Mouse (Mus musculus): ENCODE data around the gene Psmd2. TPM values are rescaled to one million over a fixed set of nuclear protein-coding genes. Genes with fewer than 3 reads are reported as not detected.

Psmd2 gene
- polyA plus RNA-seq (2014; fragmentation: Nextera tagmentation; extraction: Ambion mirVana) = 490 and 517 TPM in 2 replicates

- WGBS = 2% methylated on average over 45 of the region's 46 CpGs
- H3K27me3 ChIP-seq (ENCODE audit: control insufficient read depth, insufficient read depth, low read length) = no peaks in the 10 kb centered on the region
Observed at GRCm38 (mm10) chr16:20651076-20651946, at the start of gene Psmd2. Psmd2 (plus strand) TSS chr16:20651652.

GRCm38 (mm10) chr16:20604705-20605104, 46.7 kb upstream of the Psmd2 start:
- H3K27me3 ChIP-seq (ENCODE audit: control insufficient read depth, insufficient read depth, low read length) = no peaks in the 10 kb centered on the region
- ATAC-seq (ENCODE audit: insufficient read depth, low FRiP score, low TSS enrichment) = no peak
- H3K9ac ChIP-seq (ENCODE audit: low read length) = no peak overlapping the region
- no peak overlapping the region for H3K4me2 ChIP-seq (ENCODE audit: low read depth)
- no peaks in the 10 kb centered on the region for H3K9me3 ChIP-seq (ENCODE audit: control insufficient read depth, low read length)
- no peak overlapping the region for H3K4me3 ChIP-seq (ENCODE audit: low read depth, low read length)
- H3K36me3 ChIP-seq (ENCODE audit: control insufficient read depth, insufficient read depth, low read length) = peaks cover 18% of the 10 kb centered on the region
- H3K4me1 ChIP-seq (ENCODE audit: control insufficient read depth, insufficient read depth, low read length) = no peaks in the 10 kb centered on the region; the same call in 1 of the 2 replicates
- DNase-seq (ENCODE audit: low spot score) = no peak
- H3K27ac ChIP-seq (ENCODE audit: low read depth, low read length) = no peak overlapping the region
- 89% methylated on average over 9 of the region's 9 CpGs for WGBS

More at GRCm38 (mm10) chr16:20651076-20651946, at the start of gene Psmd2:
- peak; percentile 98 for ATAC-seq (ENCODE audit: insufficient read depth, low FRiP score, low TSS enrichment)
- Histone ChIP-seq H3K36me3 (ENCODE audit: control insufficient read depth, insufficient read depth, low read length) (peaks cover 3% of the 10 kb centered on the region), H3K4me1 (ENCODE audit: control insufficient read depth, insufficient read depth, low read length) (peaks cover 2% of the 10 kb centered on the region; the same call in 1 of the 2 replicates), H3K4me2 (ENCODE audit: low read depth) (peak within 1 kb of the TSS; percentile 79), H3K27ac (ENCODE audit: low read depth, low read length) (peak within 1 kb of the TSS; percentile 39; the same call in 1 of the 2 replicates), H3K4me3 (ENCODE audit: low read depth, low read length) (peak within 1 kb of the TSS; percentile 86), H3K9me3 (ENCODE audit: control insufficient read depth, low read length) (no peaks in the 10 kb centered on the region), H3K9ac (ENCODE audit: low read length) (peak within 1 kb of the TSS; percentile 74)
- DNase-seq (ENCODE audit: low spot score) = peak; percentile 98

- Histone ChIP-seq H3K27me3 (ENCODE audit: control insufficient read depth, insufficient read depth, low read length) (no peaks in the 10 kb centered on the region), H3K9ac (ENCODE audit: low read length) (peak overlapping the region; percentile 96), H3K9me3 (ENCODE audit: control insufficient read depth, low read length) (no peaks in the 10 kb centered on the region), H3K36me3 (ENCODE audit: control insufficient read depth, insufficient read depth, low read length) (peaks cover 11% of the 10 kb centered on the region), H3K4me1 (ENCODE audit: control insufficient read depth, insufficient read depth, low read length) (no peaks in the 10 kb centered on the region; the same call in 1 of the 2 replicates), H3K4me2 (ENCODE audit: low read depth) (peak overlapping the region; percentile 74), H3K4me3 (ENCODE audit: low read depth, low read length) (peak overlapping the region; percentile 88), H3K27ac (ENCODE audit: low read depth, low read length) (peak overlapping the region; percentile 78)
- ATAC-seq (ENCODE audit: insufficient read depth, low FRiP score, low TSS enrichment) (peak; percentile 62), DNase-seq (ENCODE audit: low spot score) (peak; percentile 86)
- under 1% methylated on average over 28 of the region's 28 CpGs for WGBS
Observed at GRCm38 (mm10) chr16:20610501-20611356, 40.7 kb upstream of the Psmd2 start.

- Histone ChIP-seq H3K27ac (ENCODE audit: low read depth, low read length) (peak within 1 kb of the TSS; percentile 78), H3K9ac (ENCODE audit: low read length) (peak within 1 kb of the TSS; percentile 96), H3K36me3 (ENCODE audit: control insufficient read depth, insufficient read depth, low read length) (peaks cover 5% of the 10 kb centered on the region), H3K4me2 (ENCODE audit: low read depth) (peak within 1 kb of the TSS; percentile 74), H3K4me3 (ENCODE audit: low read depth, low read length) (peak within 1 kb of the TSS; percentile 88), H3K9me3 (ENCODE audit: control insufficient read depth, low read length) (no peaks in the 10 kb centered on the region), H3K27me3 (ENCODE audit: control insufficient read depth, insufficient read depth, low read length) (no peaks in the 10 kb centered on the region), H3K4me1 (ENCODE audit: control insufficient read depth, insufficient read depth, low read length) (no peaks in the 10 kb centered on the region; the same call in 1 of the 2 replicates)
- DNase-seq (ENCODE audit: low spot score) = peak; percentile 91
- WGBS = 2% methylated on average over 41 of the region's 41 CpGs
- peak; percentile 95 for ATAC-seq (ENCODE audit: insufficient read depth, low FRiP score, low TSS enrichment)
Observed at GRCm38 (mm10) chr16:20611357-20612227, 39.9 kb upstream of the Psmd2 start, which contains the start of the genes Eef1akmt4, Gm49333 and Alg3. Eef1akmt4 (plus strand) TSS chr16:20611593. Gm49333 (plus strand) TSS chr16:20611610. Alg3 (minus strand) TSS chr16:20611735.

- 2% methylated on average over 62 of the region's 83 CpGs for WGBS
- ATAC-seq (ENCODE audit: insufficient read depth, low FRiP score, low TSS enrichment) = peak; percentile 24
- Histone ChIP-seq H3K27ac (ENCODE audit: low read depth, low read length) (0 out of 2 replicates have a peak overlapping the region, but pooled peaks have one; percentile 49), H3K27me3 (ENCODE audit: control insufficient read depth, insufficient read depth, low read length) (no peaks in the 10 kb centered on the region), H3K36me3 (ENCODE audit: control insufficient read depth, insufficient read depth, low read length) (no peaks in the 10 kb centered on the region), H3K9me3 (ENCODE audit: control insufficient read depth, low read length) (no peaks in the 10 kb centered on the region), H3K4me3 (ENCODE audit: low read depth, low read length) (peak overlapping the region; percentile 77), H3K9ac (ENCODE audit: low read length) (peak overlapping the region; percentile 70), H3K4me1 (ENCODE audit: control insufficient read depth, insufficient read depth, low read length) (peaks cover 11% of the 10 kb centered on the region), H3K4me2 (ENCODE audit: low read depth) (peak overlapping the region; percentile 99)
- DNase-seq (ENCODE audit: low spot score) = peak; percentile 61
Observed at GRCm38 (mm10) chr16:20619541-20620398, 31.7 kb upstream of the Psmd2 start.

- peak overlapping the region; percentile 77 for H3K4me3 ChIP-seq (ENCODE audit: low read depth, low read length)
- peak overlapping the region; percentile 99 for H3K4me2 ChIP-seq (ENCODE audit: low read depth)
- H3K9ac ChIP-seq (ENCODE audit: low read length) = peak overlapping the region; percentile 70
- H3K27ac ChIP-seq (ENCODE audit: low read depth, low read length) = peak overlapping the region; percentile 87
- under 1% methylated on average over 9 of the region's 9 CpGs for WGBS
- peak; percentile 4; the same call in 1 of the 2 replicates for ATAC-seq (ENCODE audit: insufficient read depth, low FRiP score, low TSS enrichment)
- no peaks in the 10 kb centered on the region for H3K36me3 ChIP-seq (ENCODE audit: control insufficient read depth, insufficient read depth, low read length)
- H3K4me1 ChIP-seq (ENCODE audit: control insufficient read depth, insufficient read depth, low read length) = peaks cover 11% of the 10 kb centered on the region
- H3K9me3 ChIP-seq (ENCODE audit: control insufficient read depth, low read length) = no peaks in the 10 kb centered on the region
- H3K27me3 ChIP-seq (ENCODE audit: control insufficient read depth, insufficient read depth, low read length) = no peaks in the 10 kb centered on the region
- DNase-seq (ENCODE audit: low spot score) = peak; percentile 47
Observed at GRCm38 (mm10) chr16:20620399-20620735, 31.1 kb upstream of the Psmd2 start.

GRCm38 (mm10) chr16:20620751-20621190, 30.7 kb upstream of the Psmd2 start:
- ATAC-seq (ENCODE audit: insufficient read depth, low FRiP score, low TSS enrichment) = peak; percentile 33; the same call in 1 of the 2 replicates
- WGBS = under 1% methylated on average over 32 of the region's 32 CpGs
- Histone ChIP-seq H3K9ac (ENCODE audit: low read length) (peak overlapping the region; percentile 70), H3K4me1 (ENCODE audit: control insufficient read depth, insufficient read depth, low read length) (peaks cover 11% of the 10 kb centered on the region), H3K9me3 (ENCODE audit: control insufficient read depth, low read length) (no peaks in the 10 kb centered on the region), H3K27ac (ENCODE audit: low read depth, low read length) (peak overlapping the region; percentile 87), H3K4me2 (ENCODE audit: low read depth) (peak overlapping the region; percentile 99), H3K36me3 (ENCODE audit: control insufficient read depth, insufficient read depth, low read length) (no peaks in the 10 kb centered on the region), H3K4me3 (ENCODE audit: low read depth, low read length) (peak overlapping the region; percentile 77), H3K27me3 (ENCODE audit: control insufficient read depth, insufficient read depth, low read length) (no peaks in the 10 kb centered on the region)
- peak; percentile 67 for DNase-seq (ENCODE audit: low spot score)
